Mouse (Mus musculus): ENCODE data around the gene Slc44a3. TPM values are rescaled to one million over a fixed set of nuclear protein-coding genes. Genes with fewer than 3 reads are reported as not detected.

Slc44a3 gene
- polyA plus RNA-seq (2015; fragmentation: Nextera tagmentation; extraction: Ambion mirVana) = 23.7 and 25.2 TPM in 2 replicates

- Histone ChIP-seq H3K36me3 (ENCODE audit: control insufficient read depth, insufficient read depth) (0 out of 2 replicates have a peak, but pooled peaks cover 1% of the 10 kb centered on the region), H3K4me3 (ENCODE audit: low read depth, low read length) (peak within 1 kb of the TSS; percentile 50), H3K27me3 (replicated peaks; ENCODE audit: control insufficient read depth, insufficient read depth, low read length) (no peaks in the 10 kb centered on the region), H3K4me1 (replicated peaks; ENCODE audit: control insufficient read depth, insufficient read depth, low read length) (peaks cover 3% of the 10 kb centered on the region; the same call in 1 of the 2 replicates), H3K9ac (ENCODE audit: low read depth, low read length) (peak within 1 kb of the TSS; percentile 54), H3K4me2 (replicated peaks; ENCODE audit: low read depth) (peak within 1 kb of the TSS; percentile 75), H3K27ac (ENCODE audit: low read depth, low read length) (peak within 1 kb of the TSS; percentile 75), H3K9me3 (ENCODE audit: control insufficient read depth) (no peaks in the 10 kb centered on the region)
- ATAC-seq = peak; percentile 92
- 5% methylated on average over 24 of the region's 24 CpGs for WGBS
- peak; percentile 78 for TF ChIP-seq CTCF (IDR thresholded peaks at IDR 0.05; ENCODE audit: low read depth)
Measured at GRCm38 (mm10) chr3:121532176-121532575, at the start of gene Slc44a3. Gene Slc44a3 (minus strand): TSS chr3:121532404.

- TF ChIP-seq CTCF (IDR thresholded peaks at IDR 0.05; ENCODE audit: low read depth) = no peak
- H3K4me1 ChIP-seq (replicated peaks; ENCODE audit: control insufficient read depth, insufficient read depth, low read length) = peaks cover 6% of the 10 kb centered on the region; the same call in 1 of the 2 replicates
- H3K4me3 ChIP-seq (ENCODE audit: low read depth, low read length) = no peak overlapping the region
- H3K4me2 ChIP-seq (replicated peaks; ENCODE audit: low read depth) = no peak overlapping the region
- H3K27me3 ChIP-seq (replicated peaks; ENCODE audit: control insufficient read depth, insufficient read depth, low read length) = no peaks in the 10 kb centered on the region
- no peak for ATAC-seq
- H3K9me3 ChIP-seq (ENCODE audit: control insufficient read depth) = no peaks in the 10 kb centered on the region
- 91% methylated on average over 6 of the region's 6 CpGs for WGBS
- H3K27ac ChIP-seq (ENCODE audit: low read depth, low read length) = no peak overlapping the region
- H3K36me3 ChIP-seq (ENCODE audit: control insufficient read depth, insufficient read depth) = no peaks in the 10 kb centered on the region
- H3K9ac ChIP-seq (ENCODE audit: low read depth, low read length) = no peak overlapping the region
Measured at GRCm38 (mm10) chr3:121579880-121580549, 47.8 kb upstream of the Slc44a3 start.

- Histone ChIP-seq H3K27me3 (replicated peaks; ENCODE audit: control insufficient read depth, insufficient read depth, low read length) (no peaks in the 10 kb centered on the region), H3K27ac (ENCODE audit: low read depth, low read length) (no peak overlapping the region), H3K9me3 (ENCODE audit: control insufficient read depth) (no peaks in the 10 kb centered on the region), H3K9ac (ENCODE audit: low read depth, low read length) (no peak overlapping the region), H3K4me3 (ENCODE audit: low read depth, low read length) (no peak overlapping the region), H3K36me3 (ENCODE audit: control insufficient read depth, insufficient read depth) (no peaks in the 10 kb centered on the region), H3K4me2 (replicated peaks; ENCODE audit: low read depth) (no peak overlapping the region), H3K4me1 (replicated peaks; ENCODE audit: control insufficient read depth, insufficient read depth, low read length) (peaks cover 6% of the 10 kb centered on the region; the same call in 1 of the 2 replicates)
- WGBS = 91% methylated on average over 5 of the region's 5 CpGs
- no peak for ATAC-seq
- no peak for TF ChIP-seq CTCF (IDR thresholded peaks at IDR 0.05; ENCODE audit: low read depth)
Measured at GRCm38 (mm10) chr3:121579402-121579801, 47.2 kb upstream of the Slc44a3 start.

GRCm38 (mm10) chr3:121578706-121579105 lies 46.5 kb upstream of the Slc44a3 start:
- H3K9me3 ChIP-seq (ENCODE audit: control insufficient read depth) = no peaks in the 10 kb centered on the region
- H3K4me1 ChIP-seq (replicated peaks; ENCODE audit: control insufficient read depth, insufficient read depth, low read length) = peaks cover 6% of the 10 kb centered on the region; the same call in 1 of the 2 replicates
- H3K4me3 ChIP-seq (ENCODE audit: low read depth, low read length) = no peak overlapping the region
- no peak overlapping the region for H3K27ac ChIP-seq (ENCODE audit: low read depth, low read length)
- no peak for TF ChIP-seq CTCF (IDR thresholded peaks at IDR 0.05; ENCODE audit: low read depth)
- no peaks in the 10 kb centered on the region for H3K36me3 ChIP-seq (ENCODE audit: control insufficient read depth, insufficient read depth)
- no peak for ATAC-seq
- no peak overlapping the region for H3K4me2 ChIP-seq (replicated peaks; ENCODE audit: low read depth)
- no peak overlapping the region for H3K9ac ChIP-seq (ENCODE audit: low read depth, low read length)
- H3K27me3 ChIP-seq (replicated peaks; ENCODE audit: control insufficient read depth, insufficient read depth, low read length) = no peaks in the 10 kb centered on the region
- WGBS = 79% methylated on average over 3 of the region's 5 CpGs

GRCm38 (mm10) chr3:121577641-121578040 lies 45.4 kb upstream of the Slc44a3 start:
- H3K9ac ChIP-seq (ENCODE audit: low read depth, low read length) = no peak overlapping the region
- no peak overlapping the region for H3K4me2 ChIP-seq (replicated peaks; ENCODE audit: low read depth)
- no peak for TF ChIP-seq CTCF (IDR thresholded peaks at IDR 0.05; ENCODE audit: low read depth)
- H3K4me3 ChIP-seq (ENCODE audit: low read depth, low read length) = no peak overlapping the region
- H3K27ac ChIP-seq (ENCODE audit: low read depth, low read length) = no peak overlapping the region
- H3K36me3 ChIP-seq (ENCODE audit: control insufficient read depth, insufficient read depth) = no peaks in the 10 kb centered on the region
- H3K9me3 ChIP-seq (ENCODE audit: control insufficient read depth) = no peaks in the 10 kb centered on the region
- peaks cover 6% of the 10 kb centered on the region; the same call in 1 of the 2 replicates for H3K4me1 ChIP-seq (replicated peaks; ENCODE audit: control insufficient read depth, insufficient read depth, low read length)
- ATAC-seq = no peak
- 90% methylated on average over 5 of the region's 5 CpGs for WGBS
- H3K27me3 ChIP-seq (replicated peaks; ENCODE audit: control insufficient read depth, insufficient read depth, low read length) = no peaks in the 10 kb centered on the region

GRCm38 (mm10) chr3:121577032-121577591 lies 44.9 kb upstream of the Slc44a3 start:
- 29% methylated on average over 10 of the region's 10 CpGs for WGBS
- no peaks in the 10 kb centered on the region for H3K27me3 ChIP-seq (replicated peaks; ENCODE audit: control insufficient read depth, insufficient read depth, low read length)
- H3K9me3 ChIP-seq (ENCODE audit: control insufficient read depth) = no peaks in the 10 kb centered on the region
- H3K4me2 ChIP-seq (replicated peaks; ENCODE audit: low read depth) = no peak overlapping the region
- H3K36me3 ChIP-seq (ENCODE audit: control insufficient read depth, insufficient read depth) = no peaks in the 10 kb centered on the region
- no peak overlapping the region for H3K9ac ChIP-seq (ENCODE audit: low read depth, low read length)
- TF ChIP-seq CTCF (IDR thresholded peaks at IDR 0.05; ENCODE audit: low read depth) = no peak
- peaks cover 6% of the 10 kb centered on the region; the same call in 1 of the 2 replicates for H3K4me1 ChIP-seq (replicated peaks; ENCODE audit: control insufficient read depth, insufficient read depth, low read length)
- no peak overlapping the region for H3K4me3 ChIP-seq (ENCODE audit: low read depth, low read length)
- no peak overlapping the region; the same call in none of the 2 replicates for H3K27ac ChIP-seq (ENCODE audit: low read depth, low read length)
- peak; percentile 31; the same call in 1 of the 2 replicates for ATAC-seq

Measured in intestine, postnatal 0 days (tissue).